Mouse (Mus musculus) WW6 (cell line): ENCODE measurements around the gene Atp2b1.

Experiments used
- DNase-seq: peaks from one replicate; pipeline ENCODE4 v3.0.0-alpha.2; 2013; ENCODE audit warnings: low read depth, low spot score

Gene Atp2b1

DNA sequence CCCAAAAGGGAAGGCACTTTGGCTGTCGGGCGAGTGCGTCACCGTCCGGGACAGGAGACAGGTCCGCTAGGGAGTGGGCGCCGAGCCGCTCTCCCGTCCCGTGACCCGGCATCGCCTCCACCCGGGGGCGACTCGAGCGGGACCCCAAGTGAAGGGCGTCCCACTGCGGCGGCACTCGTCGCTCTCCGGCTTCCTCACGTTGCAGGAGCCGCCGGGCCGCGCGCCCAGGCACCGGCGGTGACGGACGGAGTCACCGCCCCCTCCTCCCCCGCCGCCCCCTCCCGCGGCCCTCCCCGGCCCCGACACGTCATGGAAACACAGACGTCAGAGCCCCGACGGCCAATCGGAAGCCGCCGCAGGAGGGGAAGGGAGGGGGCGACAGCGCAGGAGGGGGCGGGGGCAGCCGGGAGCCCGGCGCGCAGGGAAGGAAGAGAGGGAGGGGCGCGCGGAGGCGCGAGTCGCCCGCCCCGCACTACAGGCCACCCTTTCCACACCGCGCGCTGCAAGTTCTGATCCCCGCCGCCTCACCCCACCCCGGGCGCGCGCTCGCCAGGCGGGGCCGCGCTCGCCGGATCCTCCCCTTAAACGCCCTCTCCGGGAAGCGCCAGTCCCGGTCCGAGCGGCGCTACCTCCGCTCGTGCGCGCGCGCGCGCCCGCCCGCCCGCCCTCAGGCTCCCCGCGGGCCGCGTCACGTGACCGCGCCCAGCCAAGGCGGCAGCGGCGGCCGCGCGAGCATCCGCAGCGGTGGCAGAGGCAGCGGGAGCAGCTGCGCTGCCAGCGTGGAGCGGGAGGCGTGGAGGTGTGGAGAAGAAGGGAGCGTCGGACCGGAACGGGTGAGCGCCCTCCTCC, at the start of gene Atp2b1:
Atp2b1 (plus strand) TSS at position 446 of the 849 bp plus-strand sequence.
- DNase-seq = peak; percentile 74

- no peak for DNase-seq
These were observed 49.4 kb upstream of the Atp2b1 start for GRCm38 (mm10) chr10:98864851-98865250.

DNA sequence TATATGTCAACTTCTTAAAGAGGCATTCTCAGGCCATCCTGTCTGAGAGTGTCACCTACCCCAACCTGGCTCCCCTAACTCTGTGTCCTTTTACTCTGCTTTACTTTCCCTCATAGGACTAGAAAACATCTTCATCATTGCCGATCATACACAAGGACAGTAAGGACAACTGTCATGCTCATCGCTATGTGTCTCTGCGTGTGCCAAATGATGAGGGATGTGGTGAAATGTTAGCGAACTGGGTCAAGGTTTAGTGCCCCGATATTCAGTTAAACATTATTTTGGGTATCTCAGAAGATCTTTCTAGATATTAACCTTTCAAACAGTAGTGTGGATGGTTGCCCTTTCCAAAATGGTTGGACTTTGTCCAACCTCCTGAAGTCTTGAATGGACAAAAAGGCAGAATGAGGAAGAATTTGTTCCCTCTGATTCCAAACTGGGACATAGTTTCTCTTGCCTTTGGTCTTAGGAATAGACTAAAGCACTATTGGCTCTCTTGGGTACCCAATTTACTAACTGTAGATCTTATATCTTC, 47.3 kb upstream of the Atp2b1 start:
- DNase-seq = no peak

- DNase-seq = no peak
These were observed 45.8 kb upstream of the Atp2b1 start for GRCm38 (mm10) chr10:98868351-98868908.

DNA sequence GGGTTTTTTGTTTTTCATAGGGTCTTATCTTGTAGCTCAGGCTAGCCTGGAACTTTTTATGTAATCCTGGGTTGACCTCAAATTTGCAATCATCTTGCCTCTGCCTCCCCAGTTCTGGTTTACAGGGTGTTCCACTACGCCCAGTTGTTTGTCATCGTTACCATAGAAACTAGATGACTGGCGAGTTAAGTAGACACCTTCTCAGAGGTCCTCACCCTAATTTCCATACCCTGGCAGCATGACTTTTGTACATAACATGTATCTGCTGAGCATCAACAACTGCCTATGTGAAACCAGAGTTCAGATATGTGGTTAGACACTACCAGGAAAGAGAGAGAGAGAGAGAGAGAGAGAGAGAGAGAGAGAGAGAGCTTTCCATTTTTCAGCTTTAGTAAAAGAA, 36.4 kb upstream of the Atp2b1 start:
- no peak for DNase-seq

GRCm38 (mm10) chr10:98878636-98879035, 35.6 kb upstream of the Atp2b1 start:
- no peak for DNase-seq

DNA sequence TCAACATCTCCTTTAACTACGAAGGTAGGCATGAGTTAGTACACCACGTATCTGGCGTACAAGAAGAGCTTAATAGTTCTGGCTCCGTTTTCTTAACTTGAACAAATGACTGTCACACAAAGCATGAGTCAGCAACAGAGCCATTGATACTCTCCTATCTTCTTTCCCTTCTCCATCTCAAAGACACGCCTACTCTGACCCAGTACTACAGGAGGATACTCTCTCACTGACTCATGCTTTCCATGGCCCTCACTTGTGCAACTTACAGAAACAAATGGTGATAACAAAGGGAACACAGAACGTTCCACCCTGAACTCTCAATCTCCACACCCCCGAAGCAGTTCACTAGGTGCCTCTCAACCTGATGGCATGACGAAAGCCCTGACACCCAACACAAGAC, 34.1 kb upstream of the Atp2b1 start:
- no peak for DNase-seq

- no peak for DNase-seq
These were observed 33.5 kb upstream of the Atp2b1 start for GRCm38 (mm10) chr10:98880711-98881110.

- no peak for DNase-seq
These were observed 32.7 kb upstream of the Atp2b1 start for GRCm38 (mm10) chr10:98881492-98881891.

GRCm38 (mm10) chr10:98882587-98882986, 31.6 kb upstream of the Atp2b1 start:
- no peak for DNase-seq

DNA sequence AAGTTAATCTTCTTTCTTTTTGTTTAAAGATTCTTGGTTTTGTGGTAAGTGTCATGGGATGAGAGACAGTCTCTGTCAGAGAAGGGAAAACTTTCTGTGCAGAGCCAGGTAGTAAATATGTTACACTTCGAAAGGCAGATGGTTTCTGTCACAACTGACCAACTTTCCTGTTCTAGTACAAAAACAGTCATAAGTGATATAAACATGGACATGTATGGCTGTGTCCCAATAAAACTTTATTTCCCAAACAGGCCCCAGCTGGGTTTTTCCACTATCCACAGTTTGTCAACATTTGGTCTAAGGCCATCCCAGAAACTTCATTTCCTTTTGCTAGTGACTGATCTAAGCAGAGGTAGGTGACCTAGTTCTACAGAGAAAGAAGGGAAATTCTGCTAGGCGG, 29.8 kb upstream of the Atp2b1 start:
- DNase-seq = no peak

DNA sequence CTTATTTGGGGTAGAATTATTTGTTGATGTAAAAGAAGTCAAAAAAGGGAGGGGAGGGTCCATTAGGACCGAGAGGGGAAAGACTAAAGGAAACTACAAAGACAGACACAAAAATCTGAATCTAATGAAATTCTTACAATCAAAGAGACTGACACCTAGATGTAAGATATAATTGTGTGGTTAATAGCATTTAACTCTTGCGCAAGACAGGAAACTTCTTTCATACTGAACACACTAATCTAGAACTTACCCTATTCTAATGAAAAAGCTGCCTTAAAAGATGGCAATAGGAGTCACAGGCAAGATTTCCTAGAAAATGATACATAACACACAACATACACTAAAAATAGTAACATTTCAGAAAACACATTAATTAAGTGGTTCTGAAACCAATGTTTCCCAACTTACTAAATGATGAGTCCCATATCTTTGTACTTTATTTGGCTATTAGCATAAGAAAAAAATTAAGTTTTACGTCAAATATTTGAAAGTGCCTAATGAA, 27.4 kb upstream of the Atp2b1 start:
- no peak for DNase-seq

DNA sequence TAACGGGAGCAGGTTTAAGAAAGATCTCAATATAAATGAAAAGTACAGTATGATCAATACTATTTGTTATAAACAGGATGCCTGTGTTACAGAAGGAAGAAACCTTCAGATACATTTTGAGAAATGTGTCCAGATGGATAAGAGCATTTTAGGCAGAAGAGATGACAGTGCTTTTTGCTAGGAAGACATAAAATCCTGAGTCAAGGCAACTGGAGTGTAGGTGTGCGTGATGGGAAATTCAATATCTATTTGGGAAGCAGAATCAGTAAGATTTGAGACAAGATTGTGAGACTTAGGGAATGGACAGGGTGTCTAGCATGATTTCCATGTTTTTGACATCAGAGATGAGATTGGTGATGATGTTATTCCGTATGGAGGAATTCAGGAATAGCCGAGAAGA, 22.8 kb upstream of the Atp2b1 start:
- no peak for DNase-seq

GRCm38 (mm10) chr10:98897507-98897906, 16.7 kb upstream of the Atp2b1 start:
- no peak for DNase-seq

DNA sequence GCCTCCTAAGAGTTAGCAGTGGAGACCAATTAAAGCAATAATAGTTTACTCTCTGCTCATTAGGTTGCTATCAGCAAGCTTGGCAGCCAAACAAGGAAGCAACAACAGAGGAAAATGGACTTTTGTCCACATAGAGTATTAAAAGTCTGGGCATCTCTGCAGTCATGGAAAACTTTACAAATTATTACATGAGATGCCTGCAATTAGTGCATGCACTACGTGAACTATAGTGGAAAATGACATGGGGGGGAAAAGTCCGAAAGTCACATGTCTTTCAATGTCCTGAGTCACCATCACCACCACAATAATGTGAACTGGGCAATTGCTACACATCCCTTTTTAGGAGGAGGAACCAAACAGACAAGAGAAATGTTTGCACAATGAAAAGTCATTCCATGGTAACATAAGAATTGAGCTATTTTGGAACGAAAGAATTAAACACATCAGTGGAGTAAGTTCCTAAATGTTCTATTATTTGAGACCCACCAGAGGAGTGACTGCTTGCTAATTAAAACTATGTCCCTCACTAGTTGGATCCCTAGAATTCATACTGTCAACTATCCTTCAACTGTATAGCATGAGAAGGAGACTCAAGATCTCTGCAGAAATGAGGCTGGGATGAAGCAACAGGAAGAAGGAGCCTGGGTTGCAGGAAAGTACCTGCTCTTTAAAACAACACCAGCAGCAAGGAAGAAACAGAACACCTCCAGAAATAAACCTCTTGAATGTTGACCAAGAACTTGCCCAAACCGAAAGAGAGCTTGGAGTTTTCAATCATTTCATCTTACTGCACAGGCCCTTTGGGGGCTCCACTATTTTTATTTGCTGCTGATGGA, 16.1 kb upstream of the Atp2b1 start:
- no peak for DNase-seq

GRCm38 (mm10) chr10:98901533-98901932, 12.7 kb upstream of the Atp2b1 start:
- DNase-seq = no peak

DNA sequence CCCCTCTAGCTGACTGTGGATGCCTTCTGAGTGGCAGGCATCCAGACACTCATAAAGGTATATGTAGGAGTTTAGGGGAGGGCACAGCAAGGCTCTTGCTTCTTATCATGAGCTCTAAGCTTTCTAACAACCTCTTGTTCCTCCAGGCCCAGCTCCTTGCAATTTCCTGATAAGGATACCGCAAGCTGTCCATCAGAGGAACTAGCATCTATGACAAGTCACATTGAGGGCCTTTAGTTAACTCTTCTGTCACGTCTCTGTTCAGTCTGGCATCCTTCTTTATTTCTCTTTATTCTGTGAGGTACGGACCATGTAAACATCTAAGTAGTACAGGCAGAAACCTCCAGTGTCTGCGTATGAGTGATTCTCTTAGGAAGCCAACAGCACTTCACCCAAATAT, 8.2 kb upstream of the Atp2b1 start:
- no peak for DNase-seq

DNA sequence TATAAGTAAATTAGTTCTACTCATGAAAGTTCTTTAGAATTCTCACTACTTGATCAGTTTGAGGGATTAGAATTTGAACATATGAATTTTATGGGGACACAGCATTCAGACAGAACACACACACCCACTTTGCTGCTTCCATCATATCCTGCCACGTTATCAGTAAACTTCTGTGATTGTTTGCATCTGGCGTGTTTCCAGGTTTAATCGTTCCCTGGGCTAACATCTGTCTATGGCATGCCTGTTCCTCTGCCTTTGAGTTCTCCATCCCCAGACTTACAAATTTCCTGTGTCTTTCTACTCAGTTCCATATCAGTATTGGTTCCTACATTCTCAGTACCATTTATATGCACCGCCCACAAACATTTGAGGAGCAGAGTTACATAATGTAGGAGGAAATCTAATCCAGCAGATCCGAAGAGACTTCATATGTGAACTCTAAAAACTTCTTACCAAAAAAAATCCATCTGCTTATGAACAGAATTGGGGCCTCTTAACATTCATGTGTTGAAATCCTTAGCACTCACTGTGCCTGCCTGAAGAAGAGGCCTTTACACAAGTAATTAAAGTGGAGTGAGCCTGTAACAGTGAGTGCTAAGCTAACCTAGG, 7.2 kb upstream of the Atp2b1 start:
- no peak for DNase-seq

GRCm38 (mm10) chr10:98913610-98913960, 621 bp upstream of the Atp2b1 start:
- no peak for DNase-seq

- peak; percentile 28 for DNase-seq
These were observed 620 bp downstream of the Atp2b1 start for GRCm38 (mm10) chr10:98914810-98915241.

DNA sequence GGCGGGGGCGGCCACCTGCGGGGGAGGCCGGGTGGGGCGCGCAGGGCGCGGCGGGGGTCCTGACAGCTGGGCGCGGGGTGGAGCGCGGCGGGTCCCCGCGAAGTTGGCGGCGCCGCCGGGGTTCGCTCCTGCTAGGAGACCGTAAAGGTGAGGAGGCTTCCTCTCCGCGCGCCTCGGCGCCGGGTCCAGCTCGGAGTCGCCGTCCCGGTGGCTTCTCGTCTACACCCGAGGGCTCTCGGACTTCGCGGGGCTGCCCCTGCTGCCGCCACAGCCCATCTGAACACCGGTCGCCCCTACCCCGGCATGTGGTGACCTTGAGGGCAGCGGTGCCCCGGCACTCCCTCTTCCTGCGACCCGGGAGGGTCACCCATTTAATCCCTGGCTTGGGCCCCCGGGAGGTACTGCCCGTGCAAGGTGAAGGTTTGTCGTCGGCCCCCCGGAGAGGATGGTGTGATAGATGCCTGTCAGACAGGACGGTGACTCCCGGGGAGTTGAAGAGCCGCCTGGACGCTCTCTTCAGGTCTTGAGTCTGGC, 1.3 kb downstream of the Atp2b1 start:
- no peak for DNase-seq
